ENCODE assay signal across 23 mouse cellular contexts in genomic region chr4:83302123-83302737, GRCm38 (mm10). TPM values are rescaled to one million over a fixed set of nuclear protein-coding genes. Genes with fewer than 3 reads are reported as not detected.
DNase-seq lines count a peak whose midpoint lies in the region; ATAC-seq and TF ChIP-seq lines count a peak whose summit lies in the region.
"Had no signal": no experiment of that assay in that cellular context is flagged by ENCODE, and none has a peak within 500 bp of the region (broad histone marks: within the 10 kb centered on the region; RNA-seq: fewer than 3 reads in every experiment).

No protein-coding gene starts in this region.

- no peak for DNase-seq in gastrocnemius, adult 2 months
- DNase-seq in gastrocnemius, postnatal 4 days (ENCODE audit: low spot score in 2 of 2) = no peak
- DNase-seq in limb, embryonic 11.5 days (ENCODE audit: low spot score) = no peak
- no peak for DNase-seq in limb, embryonic 10.5 days (ENCODE audit: low spot score)
- DNase-seq in ES-E14 (ENCODE audit: low read depth, low spot score) = no peak
- DNase-seq in ovary, postnatal 36 days (ENCODE audit: low spot score) = no peak
- DNase-seq: cerebellum, adult 11-12 months; cerebellum, postnatal 14 days; gastrocnemius, postnatal 14 days; heart, adult 2 months; kidney, adult 2 months; kidney, postnatal 10 days; liver; lung, postnatal 36 days; right cerebral cortex, adult 18-20 months; right cerebral cortex, postnatal 4 days had no signal

- H3K9me3 ChIP-seq in limb, embryonic 11.5 days (ENCODE audit: control insufficient read depth, low read length) = no peaks in the 10 kb centered on the region
- no peaks in the 10 kb centered on the region for H3K9me3 ChIP-seq in limb, embryonic 10.5 days (replicated peaks)
- no peaks in the 10 kb centered on the region for H3K9me3 ChIP-seq in ES-E14 (ENCODE audit: control insufficient read depth, insufficient read depth, low read depth, low read length)
- H3K9me3 ChIP-seq: hindbrain, embryonic 12.5 days; liver, embryonic 15.5 days; lung, embryonic 15.5 days; stomach, embryonic 15.5 days had no signal

- H3ac ChIP-seq in myocyte (ENCODE audit: control insufficient read depth, insufficient read length) = no peak overlapping the region

- no peak overlapping the region for H3K4me3 ChIP-seq in gastrocnemius, adult 2 months
- H3K4me3 ChIP-seq in limb, embryonic 11.5 days (ENCODE audit: low read depth, low read length) = no peak overlapping the region
- H3K4me3 ChIP-seq in limb, embryonic 10.5 days = no peak overlapping the region
- H3K4me3 ChIP-seq in ES-E14 (ENCODE audit: insufficient read depth in 1 of 2, low read depth in 1 of 2, low read length in 2 of 2, poor library complexity in 1 of 2, severe bottlenecking in 1 of 2) (0 out of 4 replicates have a peak overlapping the region, but pooled peaks of 1 of the 2 experiments have one; percentile 7), myocyte (no peak overlapping the region)
- H3K4me3 ChIP-seq: heart, adult 2 months; hindbrain, embryonic 12.5 days; liver, embryonic 15.5 days; lung, embryonic 15.5 days; stomach, embryonic 15.5 days had no signal

- peak; percentile 40; the same call in 1 of the 2 replicates for ATAC-seq in limb, embryonic 11.5 days (ENCODE audit: insufficient number of reproducible peaks, low FRiP score, low TSS enrichment, low read depth)
- ATAC-seq: forebrain, embryonic 14.5 days had no signal

- H3K79me2 ChIP-seq in myocyte (ENCODE audit: control insufficient read depth, insufficient read depth) = peaks cover 78% of the 10 kb centered on the region

- no peaks in the 10 kb centered on the region for H3K36me3 ChIP-seq in limb, embryonic 11.5 days (ENCODE audit: control insufficient read depth, insufficient read depth, low read length)
- no peaks in the 10 kb centered on the region for H3K36me3 ChIP-seq in limb, embryonic 10.5 days
- H3K36me3 ChIP-seq in ES-E14 (ENCODE audit: control insufficient read depth, insufficient read depth, low read length, poor library complexity, severe bottlenecking) (peaks cover 6% of the 10 kb centered on the region; the same call in 1 of the 2 replicates), myocyte (ENCODE audit: control insufficient read depth, insufficient read depth) (no peaks in the 10 kb centered on the region)
- H3K36me3 ChIP-seq: G1E; hindbrain, embryonic 12.5 days; liver, embryonic 15.5 days; lung, embryonic 15.5 days; stomach, embryonic 15.5 days had no signal

- H3K4me1 ChIP-seq in limb, embryonic 11.5 days (ENCODE audit: control insufficient read depth, insufficient read depth, low read length) = no peaks in the 10 kb centered on the region
- peaks cover 20% of the 10 kb centered on the region for H3K4me1 ChIP-seq in limb, embryonic 10.5 days
- peaks cover 13 to 22% of the 10 kb centered on the region in 2 experiments for H3K4me1 ChIP-seq in ES-E14 (ENCODE audit: control insufficient read depth in 2 of 2, insufficient read depth in 2 of 2, low read length in 2 of 2, poor library complexity in 1 of 2)
- H3K4me1 ChIP-seq: hindbrain, embryonic 12.5 days had no signal

- peak overlapping the region; percentile 84 for H3K27ac ChIP-seq in gastrocnemius, adult 2 months
- H3K27ac ChIP-seq in limb, embryonic 11.5 days (replicated peaks; ENCODE audit: low read depth, low read length) = no peak overlapping the region
- no peak overlapping the region for H3K27ac ChIP-seq in limb, embryonic 10.5 days
- H3K27ac ChIP-seq in ES-E14 (ENCODE audit: insufficient read depth, low read depth, low read length, poor library complexity, severe bottlenecking) = peak overlapping the region; percentile 13; the same call in 1 of the 2 replicates
- H3K27ac ChIP-seq: hindbrain, embryonic 12.5 days; liver, embryonic 15.5 days; lung, embryonic 15.5 days; stomach, embryonic 15.5 days had no signal

- H3K9ac ChIP-seq in limb, embryonic 11.5 days (ENCODE audit: low read length) = no peak overlapping the region
- H3K9ac ChIP-seq in ES-E14 (ENCODE audit: insufficient read depth, low read depth, low read length, poor library complexity, severe bottlenecking) = no peak overlapping the region
- H3K9ac ChIP-seq: hindbrain, embryonic 12.5 days; liver, embryonic 15.5 days; lung, embryonic 15.5 days; stomach, embryonic 15.5 days had no signal

- H3K4me2 ChIP-seq in limb, embryonic 11.5 days (ENCODE audit: low read depth, severe bottlenecking) = no peak overlapping the region
- peak overlapping the region; percentile 86 for H3K4me2 ChIP-seq in myocyte (ENCODE audit: low read depth)
- H3K4me2 ChIP-seq: hindbrain, embryonic 12.5 days; liver, embryonic 15.5 days; lung, embryonic 15.5 days; stomach, embryonic 15.5 days had no signal

- TF ChIP-seq CTCF in gastrocnemius, adult 2 months (IDR thresholded peaks at IDR 0.05) = no peak

- whole genome bisulfite sequencing in limb, embryonic 11.5 days = 92% methylated on average over 16 of the region's 16 CpGs
- WGBS in limb, embryonic 10.5 days = 94% methylated on average over 16 of the region's 16 CpGs

- in situ Hi-C loops in ES-E14 (cut with MboI; ENCODE audit: low sequenced_read_pairs in 2 of 2, unreplicated experiment in 2 of 2) = no loop called here

- H3K27me3 ChIP-seq in limb, embryonic 11.5 days (ENCODE audit: control insufficient read depth, insufficient read depth, low read length) = no peaks in the 10 kb centered on the region
- no peaks in the 10 kb centered on the region for H3K27me3 ChIP-seq in limb, embryonic 10.5 days (ENCODE audit: low read depth, poor library complexity, severe bottlenecking)
- no peaks in the 10 kb centered on the region for H3K27me3 ChIP-seq in myocyte (ENCODE audit: control insufficient read depth, insufficient read depth, insufficient read length)
- H3K27me3 ChIP-seq: hindbrain, embryonic 12.5 days; liver, embryonic 15.5 days; lung, embryonic 15.5 days; stomach, embryonic 15.5 days had no signal

- TF ChIP-seq POLR2A in myocyte (IDR thresholded peaks at IDR 0.05; ENCODE audit: insufficient read length, low read depth) = no peak

- intact Hi-C loops in gastrocnemius, adult 2 months (cut with DNase I) = loop anchor here (2.0 to 5.0 kb wide), 5 partner anchors 21 to 269 kb away; partner anchors contain the start of gene Ccdc171

TF ChIP-seq in ES-E14, 5 proteins besides CTCF, POLR2A, EP300 and RAD21:
- TF ChIP-seq ZC3H11A (IDR thresholded peaks at IDR 0.05; ENCODE audit: borderline replicate concordance, low read depth, low read length) = no peak
- TF ChIP-seq ZNF384 (IDR thresholded peaks at IDR 0.05; ENCODE audit: low read depth, low read length) = no peak
- TF ChIP-seq MAFK (IDR thresholded peaks at IDR 0.05; ENCODE audit: insufficient read depth, low read depth, low read length) = no peak
- TF ChIP-seq CHD2 (IDR thresholded peaks at IDR 0.05; ENCODE audit: low read depth, low read length) = no peak
- no peak for TF ChIP-seq HCFC1 (IDR thresholded peaks at IDR 0.05; ENCODE audit: borderline replicate concordance, insufficient read depth, low read length)

TF ChIP-seq in myocyte, 11 proteins besides CTCF, POLR2A, EP300 and RAD21:
- TF ChIP-seq MYOG (IDR thresholded peaks at IDR 0.05; ENCODE audit: control insufficient read depth in 1 of 3, insufficient read depth in 1 of 3, insufficient read length in 2 of 3, low read depth in 2 of 3) (no peak), MYOD1 (IDR thresholded peaks at IDR 0.05; ENCODE audit: control insufficient read depth in 1 of 3, insufficient read length in 2 of 3, low read depth in 2 of 3) (no peak), MAX (IDR thresholded peaks at IDR 0.05; ENCODE audit: low read depth) (no peak), SRF (IDR thresholded peaks at IDR 0.05; ENCODE audit: control insufficient read depth, insufficient read length, low read depth) (no peak), CEBPB (IDR thresholded peaks at IDR 0.05; ENCODE audit: insufficient read depth, poor library complexity, severe bottlenecking) (no peak), REST (IDR thresholded peaks at IDR 0.05; ENCODE audit: insufficient read depth, insufficient read length) (no peak), POLR2AphosphoS2 (IDR thresholded peaks at IDR 0.05; ENCODE audit: insufficient read length, low read depth) (no peak), TCF3 (IDR thresholded peaks at IDR 0.05; ENCODE audit: insufficient read length, low read depth) (no peak), USF1 (IDR thresholded peaks at IDR 0.05; ENCODE audit: low read depth) (no peak), E2F4 (IDR thresholded peaks at IDR 0.05; ENCODE audit: insufficient read depth) (no peak), TCF12 (IDR thresholded peaks at IDR 0.05; ENCODE audit: insufficient read depth, poor library complexity, severe bottlenecking) (no peak)

RNA-seq across cellular contexts. Expression of gene Ttc39b, which starts 21.8 kb away (rescaled TPM):
- 1 to 10 TPM; 4.0 to 6.9 TPM for total RNA-seq in gastrocnemius, adult 2 months (2021)
- 1 to 10 TPM; 6.5 to 9.2 TPM for total RNA-seq in gastrocnemius, postnatal 4 days (2021)
- polyA plus RNA-seq in limb, embryonic 11.5 days (2014; fragmentation: Nextera tagmentation; extraction: Ambion mirVana) = 2.2 and 2.4 TPM in 2 replicates
- 1.4 and 2.1 TPM in 2 replicates for polyA plus RNA-seq in limb, embryonic 10.5 days (2016; fragmentation: Nextera tagmentation; extraction: Ambion mirVana)
- 65.6 and 76.2 TPM in 2 replicates for total RNA-seq in ES-E14 (2012; rRNA removed)
- 19.3 TPM for polyA plus RNA-seq in myocyte (2012; fragmentation: generic; extraction: Trizol)
- polyA plus RNA-seq: G1E had no signal

Comparison
In these comparisons a context has a peak if more than half of its experiments do, and no peak if none do; other contexts are left out.
1. H3K27ac ChIP-seq: peak in gastrocnemius, adult 2 months (single experiment) and ES-E14 (single experiment); none in limb, embryonic 11.5 days (single experiment) and limb, embryonic 10.5 days (single experiment).